Mouse (Mus musculus) heart, embryonic 13.5 days (tissue): ENCODE results near the gene Psme3. TPM values are rescaled to one million over a fixed set of nuclear protein-coding genes. Genes with fewer than 3 reads are reported as not detected.

ENCODE experiments used
- ATAC-seq: fragments of 200-750 bp; cut with Nextera tagmentation; 2 replicates; pipeline ENCODE4 v1.8.0; 2017; ENCODE audit warnings: moderate TSS enrichment; ENCODE audit not compliant: insufficient number of reproducible peaks, low FRiP score, low TSS enrichment; ENCODE audit errors: extremely low read depth
- H3K27ac ChIP-seq: fragments of 300-500 bp; sonication (generic); replicated peaks from 2 replicates; pipeline ENCODE4 v1.5.1; 2015; ENCODE audit warnings: moderate library complexity, mild to moderate bottlenecking, inconsistent platforms
- H3K27me3 ChIP-seq: fragments of 300-500 bp; sonication (generic); replicated peaks from 2 replicates; pipeline ENCODE4 v1.6.1; 2015; ENCODE audit warnings: mild to moderate bottlenecking, inconsistent platforms
- H3K36me3 ChIP-seq: fragments of 300-500 bp; sonication (generic); 2 replicates; pipeline ENCODE4 v1.6.1; 2015; ENCODE audit warnings: mild to moderate bottlenecking, inconsistent platforms
- H3K4me1 ChIP-seq: fragments of 300-500 bp; sonication (generic); 2 replicates; pipeline ENCODE4 v1.6.1; 2015; ENCODE audit warnings: inconsistent platforms
- H3K4me2 ChIP-seq: fragments of 300-500 bp; sonication (generic); 2 replicates; pipeline ENCODE4 v1.6.1; 2015; ENCODE audit warnings: inconsistent platforms, mild to moderate bottlenecking, moderate library complexity
- H3K4me3 ChIP-seq: fragments of 300-500 bp; sonication (generic); 2 replicates; pipeline ENCODE4 v1.5.1; 2015; ENCODE audit warnings: moderate library complexity, mild to moderate bottlenecking, inconsistent platforms
- H3K9ac ChIP-seq: fragments of 300-500 bp; sonication (generic); 2 replicates; pipeline ENCODE4 v1.6.1; 2015; ENCODE audit warnings: inconsistent platforms, mild to moderate bottlenecking, moderate library complexity
- H3K9me3 ChIP-seq: fragments of 300-500 bp; sonication (generic); 2 replicates; pipeline ENCODE4 v1.6.1; 2016; ENCODE audit warnings: inconsistent platforms
- WGBS: fragments of 180-500 bp; shearing (Covaris S2); methylation state at CpG from one replicate; pipeline ENCODE4 v1.1.7; 2015; ENCODE audit warnings: mixed read lengths; 5-methylcytosine and 5-hydroxymethylcytosine counted together
- polyA plus RNA-seq: library from polyadenylated mRNA; unstranded; fragments of >200 nt; fragmentation: Nextera tagmentation; extraction: Ambion mirVana; gene quantifications from 2 replicates; pipeline ENCODE4 v1.2.1, GENCODE M21; 2015

Psme3 gene
- polyA plus RNA-seq, 1 experiment from 2014 or later, result 99.0 TPM

- H3K27ac ChIP-seq, result no peak overlapping the region
- 65% methylated on average over 3 of the region's 3 CpGs for WGBS
- H3K4me3 ChIP-seq, result no peak overlapping the region
- no peak overlapping the region for H3K9ac ChIP-seq
- no peaks in the 10 kb centered on the region for H3K36me3 ChIP-seq
- H3K4me1 ChIP-seq, result peaks cover 34% of the 10 kb centered on the region
- no peak overlapping the region for H3K4me2 ChIP-seq
- H3K27me3 ChIP-seq, result no peaks in the 10 kb centered on the region
- ATAC-seq, result no peak
- H3K9me3 ChIP-seq, result no peaks in the 10 kb centered on the region
Measured at GRCm38 (mm10) chr11:101332537-101332936, 16.5 kb downstream of the Psme3 start.

- H3K27ac ChIP-seq, result no peak overlapping the region
Measured at GRCm38 (mm10) chr11:101334023-101334422, 18.0 kb downstream of the Psme3 start.

GRCm38 (mm10) chr11:101334516-101334915 is 18.5 kb downstream of the Psme3 start:
- no peak overlapping the region for H3K27ac ChIP-seq
- ATAC-seq, result no peak
- no peaks in the 10 kb centered on the region for H3K36me3 ChIP-seq
- H3K4me1 ChIP-seq, result peaks cover 32% of the 10 kb centered on the region
- WGBS, result 20% methylated on average over 6 of the region's 6 CpGs
- H3K9ac ChIP-seq, result no peak overlapping the region
- H3K4me3 ChIP-seq, result no peak overlapping the region
- no peaks in the 10 kb centered on the region for H3K9me3 ChIP-seq
- no peak overlapping the region for H3K4me2 ChIP-seq
- H3K27me3 ChIP-seq, result no peaks in the 10 kb centered on the region

More at GRCm38 (mm10) chr11:101334023-101334422, 18.0 kb downstream of the Psme3 start:
- no peak overlapping the region for H3K4me3 ChIP-seq
- H3K4me1 ChIP-seq, result peaks cover 36% of the 10 kb centered on the region
- ATAC-seq, result no peak
- H3K9me3 ChIP-seq, result no peaks in the 10 kb centered on the region
- no peak overlapping the region for H3K4me2 ChIP-seq
- no peaks in the 10 kb centered on the region for H3K27me3 ChIP-seq
- no peaks in the 10 kb centered on the region for H3K36me3 ChIP-seq
- 48% methylated on average over 10 of the region's 10 CpGs for WGBS
- H3K9ac ChIP-seq, result no peak overlapping the region

GRCm38 (mm10) chr11:101335685-101336084 is 19.7 kb downstream of the Psme3 start:
- peaks cover 27% of the 10 kb centered on the region for H3K4me1 ChIP-seq
- no peak overlapping the region for H3K27ac ChIP-seq
- H3K9me3 ChIP-seq, result no peaks in the 10 kb centered on the region
- no peak for ATAC-seq
- H3K4me2 ChIP-seq, result no peak overlapping the region
- no peaks in the 10 kb centered on the region for H3K36me3 ChIP-seq
- no peak overlapping the region for H3K4me3 ChIP-seq
- H3K27me3 ChIP-seq, result no peaks in the 10 kb centered on the region
- H3K9ac ChIP-seq, result no peak overlapping the region
- 76% methylated on average over 9 of the region's 9 CpGs for WGBS

- H3K27me3 ChIP-seq, result no peaks in the 10 kb centered on the region
- H3K9ac ChIP-seq, result peak overlapping the region; percentile 68
- ATAC-seq, result peak; percentile 75; the same call in 1 of the 2 replicates
- peak overlapping the region; percentile 72 for H3K27ac ChIP-seq
- H3K4me2 ChIP-seq, result peak overlapping the region; percentile 71
- peaks cover 24% of the 10 kb centered on the region for H3K4me1 ChIP-seq
- peak overlapping the region; percentile 41 for H3K4me3 ChIP-seq
- H3K36me3 ChIP-seq, result no peaks in the 10 kb centered on the region
- H3K9me3 ChIP-seq, result no peaks in the 10 kb centered on the region
- WGBS, result 2% methylated on average over 9 of the region's 9 CpGs
Measured at GRCm38 (mm10) chr11:101338123-101338760, 22.2 kb downstream of the Psme3 start.

- Histone ChIP-seq H3K4me2 (no peak overlapping the region), H3K9ac (no peak overlapping the region), H3K27me3 (no peaks in the 10 kb centered on the region), H3K4me1 (no peaks in the 10 kb centered on the region; the same call in 1 of the 2 replicates), H3K27ac (no peak overlapping the region), H3K36me3 (no peaks in the 10 kb centered on the region), H3K4me3 (no peak overlapping the region), H3K9me3 (peaks cover 6% of the 10 kb centered on the region; the same call in 1 of the 2 replicates)
- ATAC-seq, result no peak
- WGBS, result 68% methylated on average over 10 of the region's 10 CpGs
Measured at GRCm38 (mm10) chr11:101347083-101347775, 31.2 kb downstream of the Psme3 start.

- no peak for ATAC-seq
- no peaks in the 10 kb centered on the region for H3K27me3 ChIP-seq
- peaks cover 6% of the 10 kb centered on the region; the same call in 1 of the 2 replicates for H3K9me3 ChIP-seq
- no peak overlapping the region for H3K4me3 ChIP-seq
- no peaks in the 10 kb centered on the region for H3K36me3 ChIP-seq
- H3K4me2 ChIP-seq, result no peak overlapping the region
- H3K27ac ChIP-seq, result no peak overlapping the region
- H3K4me1 ChIP-seq, result no peaks in the 10 kb centered on the region; the same call in 1 of the 2 replicates
- no peak overlapping the region for H3K9ac ChIP-seq
- WGBS, result 51% methylated on average over 7 of the region's 7 CpGs
Measured at GRCm38 (mm10) chr11:101348774-101349173, 32.8 kb downstream of the Psme3 start.

- Histone ChIP-seq H3K4me1 (no peaks in the 10 kb centered on the region; the same call in 1 of the 2 replicates), H3K4me3 (no peak overlapping the region), H3K27ac (no peak overlapping the region), H3K9me3 (peaks cover 6% of the 10 kb centered on the region; the same call in 1 of the 2 replicates), H3K36me3 (no peaks in the 10 kb centered on the region), H3K27me3 (no peaks in the 10 kb centered on the region), H3K9ac (no peak overlapping the region), H3K4me2 (no peak overlapping the region)
- ATAC-seq, result no peak
- 57% methylated on average over 3 of the region's 3 CpGs for WGBS
Measured at GRCm38 (mm10) chr11:101349216-101349615, 33.2 kb downstream of the Psme3 start.

- Histone ChIP-seq H3K4me1 (no peaks in the 10 kb centered on the region; the same call in 1 of the 2 replicates), H3K4me2 (no peak overlapping the region), H3K9ac (no peak overlapping the region), H3K4me3 (no peak overlapping the region), H3K9me3 (peaks cover 6% of the 10 kb centered on the region; the same call in 1 of the 2 replicates), H3K27ac (no peak overlapping the region), H3K36me3 (no peaks in the 10 kb centered on the region), H3K27me3 (no peaks in the 10 kb centered on the region)
- no peak for ATAC-seq
- WGBS, result 50% methylated on average over 11 of the region's 11 CpGs
Measured at GRCm38 (mm10) chr11:101351100-101351720, 35.2 kb downstream of the Psme3 start.

GRCm38 (mm10) chr11:101351721-101352111 is 35.7 kb downstream of the Psme3 start:
- no peaks in the 10 kb centered on the region for H3K27me3 ChIP-seq
- H3K4me1 ChIP-seq, result no peaks in the 10 kb centered on the region; the same call in 1 of the 2 replicates
- no peak for ATAC-seq
- no peaks in the 10 kb centered on the region for H3K36me3 ChIP-seq
- 64% methylated on average over 3 of the region's 3 CpGs for WGBS
- no peak overlapping the region for H3K9ac ChIP-seq
- peaks cover 6% of the 10 kb centered on the region; the same call in 1 of the 2 replicates for H3K9me3 ChIP-seq
- H3K4me2 ChIP-seq, result no peak overlapping the region
- H3K27ac ChIP-seq, result no peak overlapping the region
- H3K4me3 ChIP-seq, result no peak overlapping the region

GRCm38 (mm10) chr11:101353436-101353835 is 37.4 kb downstream of the Psme3 start:
- no peak for ATAC-seq
- Histone ChIP-seq H3K4me2 (no peak overlapping the region), H3K36me3 (no peaks in the 10 kb centered on the region), H3K9ac (no peak overlapping the region), H3K27me3 (no peaks in the 10 kb centered on the region), H3K9me3 (peaks cover 6% of the 10 kb centered on the region; the same call in 1 of the 2 replicates), H3K27ac (no peak overlapping the region), H3K4me1 (no peaks in the 10 kb centered on the region; the same call in 1 of the 2 replicates), H3K4me3 (no peak overlapping the region)
- WGBS, result 81% methylated on average over 12 of the region's 12 CpGs
